Mouse (Mus musculus) regulatory T cell (primary cell): ENCODE data around the gene Rad54l2.

ENCODE experiments used
- in situ Hi-C: fragments of 300-600 bp; cut with MboI, MseI; formaldehyde crosslinking; loops from one replicate; pipeline ENCODE4 v1.15.1; 2025; ENCODE audit warnings: high pct_unique_total_duplicates

Rad54l2 gene

GRCm38 (mm10) chr9:106754311-106754710, 34.7 kb downstream of the Rad54l2 start:
- in situ Hi-C loops = no loop called here

- in situ Hi-C loops = no loop called here
These were observed 36.9 kb downstream of the Rad54l2 start for GRCm38 (mm10) chr9:106752135-106752534.

GRCm38 (mm10) chr9:106739962-106740361, 49.0 kb downstream of the Rad54l2 start:
- in situ Hi-C loops = loop anchor here (10.0 kb wide), 1 partner anchor 1085 kb away; no protein-coding TSS in a partner anchor

- in situ Hi-C loops = loop anchor here (10.0 kb wide), 1 partner anchor 1086 kb away; no protein-coding TSS in a partner anchor
These were observed 49.9 kb downstream of the Rad54l2 start for GRCm38 (mm10) chr9:106739056-106739455.

GRCm38 (mm10) chr9:106738199-106738985, 50.6 kb downstream of the Rad54l2 start:
- in situ Hi-C loops = loop anchor here (10.0 kb wide), 1 partner anchor 1086 kb away; no protein-coding TSS in a partner anchor

- in situ Hi-C loops = loop anchor here (10.0 kb wide), 1 partner anchor 1091 kb away; no protein-coding TSS in a partner anchor
These were observed 55.3 kb downstream of the Rad54l2 start for GRCm38 (mm10) chr9:106733690-106734089.

- in situ Hi-C loops = loop anchor here (5.0 kb wide), 1 partner anchor 57 kb away; no protein-coding TSS in a partner anchor
These were observed 59.6 kb downstream of the Rad54l2 start for GRCm38 (mm10) chr9:106729416-106729815.

GRCm38 (mm10) chr9:106726891-106727290, 62.1 kb downstream of the Rad54l2 start:
- in situ Hi-C loops = loop anchor here (5.0 kb wide), 1 partner anchor 55 kb away; no protein-coding TSS in a partner anchor

- in situ Hi-C loops = loop anchor here (5.0 kb wide), 1 partner anchor 53 kb away; no protein-coding TSS in a partner anchor
These were observed 63.6 kb downstream of the Rad54l2 start for GRCm38 (mm10) chr9:106725435-106725834.

GRCm38 (mm10) chr9:106724864-106725263, 64.1 kb downstream of the Rad54l2 start:
- in situ Hi-C loops = loop anchor here (5.0 kb wide), 1 partner anchor 53 kb away; no protein-coding TSS in a partner anchor

GRCm38 (mm10) chr9:106716729-106717128, 72.3 kb downstream of the Rad54l2 start:
- in situ Hi-C loops = no loop called here

- in situ Hi-C loops = no loop called here
These were observed 72.8 kb downstream of the Rad54l2 start for GRCm38 (mm10) chr9:106716232-106716631.

- in situ Hi-C loops = no loop called here
These were observed 76.5 kb downstream of the Rad54l2 start for GRCm38 (mm10) chr9:106712470-106712869.

- in situ Hi-C loops = loop anchor here (25.0 kb wide), 1 partner anchor 1631 kb away; the partner anchor contains the start of gene Mrpl3
These were observed 96.0 kb downstream of the Rad54l2 start for GRCm38 (mm10) chr9:106692973-106693481.

GRCm38 (mm10) chr9:106688834-106689233, 100.2 kb downstream of the Rad54l2 start:
- in situ Hi-C loops = loop anchor here (25.0 kb wide), 1 partner anchor 1627 kb away; the partner anchor contains the start of gene Mrpl3

GRCm38 (mm10) chr9:106686983-106687650, 101.9 kb downstream of the Rad54l2 start:
- in situ Hi-C loops = loop anchor here (25.0 kb wide), 1 partner anchor 1625 kb away; the partner anchor contains the start of gene Mrpl3

GRCm38 (mm10) chr9:106685249-106686101, 103.5 kb downstream of the Rad54l2 start, which contains the start of gene Tex264:
TSS of gene Tex264 (minus strand) at chr9:106685927.
- in situ Hi-C loops = loop anchor here (25.0 kb wide), 1 partner anchor 1623 kb away; the partner anchor contains the start of gene Mrpl3

GRCm38 (mm10) chr9:106684918-106685248, 104.1 kb downstream of the Rad54l2 start:
- in situ Hi-C loops = loop anchor here (25.0 kb wide), 1 partner anchor 1623 kb away; the partner anchor contains the start of gene Mrpl3

GRCm38 (mm10) chr9:106684093-106684872, 104.7 kb downstream of the Rad54l2 start:
- in situ Hi-C loops = loop anchor here (25.0 kb wide), 1 partner anchor 1622 kb away; the partner anchor contains the start of gene Mrpl3

- in situ Hi-C loops = loop anchor here (25.0 kb wide), 1 partner anchor 1619 kb away; the partner anchor contains the start of gene Mrpl3
These were observed 108.0 kb downstream of the Rad54l2 start for GRCm38 (mm10) chr9:106681026-106681425.
